Mouse (Mus musculus) adrenal gland, adult 8-10 months (tissue): ENCODE results near the gene Mtx1. TPM values are rescaled to one million over a fixed set of nuclear protein-coding genes. Genes with fewer than 3 reads are reported as not detected.
A peak's percentile ranks its signal among the peaks of the same experiment; 100 is the strongest.
"Not testable (repeated sequence)": the region's sequence is repeated elsewhere in the genome, so short reads cannot be mapped to it uniquely, and the experiment has no call there.

Source experiments
- DNase-seq: peaks from one replicate; pipeline ENCODE4 v3.0.0; 2022
- total RNA-seq, 4 experiments: library from RNA; stranded (reverse); gene quantifications; 2 replicates each; pipeline ENCODE4 v1.2.4; 2022

The Mtx1 gene
- total RNA-seq, 4 experiments from 2014 or later = 138 to 169 (median 152) TPM

GRCm38 (mm10) chr3:89182531-89183057 is 44.3 kb downstream of the Mtx1 start:
- DNase-seq = no peak

DNA sequence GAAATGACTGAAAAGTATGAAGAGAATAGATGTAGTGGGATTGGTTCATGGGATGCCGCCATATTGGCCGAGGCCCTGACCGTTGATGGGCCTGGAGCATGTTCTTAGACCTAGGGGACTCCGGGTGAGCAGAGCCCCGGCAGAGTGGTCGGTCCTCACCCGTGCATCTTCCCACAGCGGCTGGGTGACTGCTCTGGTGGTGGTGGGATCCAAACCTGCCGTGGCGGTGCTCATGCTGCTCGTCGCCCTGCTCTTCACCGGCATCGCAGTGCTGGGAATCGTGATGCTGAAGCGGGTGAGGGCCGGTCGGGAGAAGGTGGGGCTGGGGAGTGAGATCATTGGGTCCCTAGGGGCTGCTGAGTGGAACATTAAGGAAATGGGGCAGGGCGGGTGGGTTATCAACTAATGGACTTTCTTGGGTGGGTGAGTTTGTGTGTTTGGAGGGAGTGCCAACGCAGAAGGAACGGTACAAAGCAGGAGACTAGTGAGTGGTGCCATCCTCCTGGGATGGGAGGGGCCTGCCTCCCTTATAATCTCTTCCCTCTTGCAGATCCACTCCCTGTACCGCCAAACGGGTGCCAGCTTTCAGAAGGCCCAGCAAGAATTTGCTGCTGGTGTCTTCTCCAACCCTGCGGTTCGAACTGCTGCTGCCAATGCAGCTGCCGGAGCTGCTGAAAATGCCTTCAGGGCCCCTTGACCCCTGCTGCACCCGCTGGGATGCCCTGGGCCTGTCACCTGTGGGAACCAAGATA is 45.0 kb downstream of the Mtx1 start:
- no peak for DNase-seq

- no peak for DNase-seq
Observed at GRCm38 (mm10) chr3:89179056-89179455, 47.8 kb downstream of the Mtx1 start.

- no peak for DNase-seq
Observed at GRCm38 (mm10) chr3:89178107-89178385, 48.8 kb downstream of the Mtx1 start.

DNA sequence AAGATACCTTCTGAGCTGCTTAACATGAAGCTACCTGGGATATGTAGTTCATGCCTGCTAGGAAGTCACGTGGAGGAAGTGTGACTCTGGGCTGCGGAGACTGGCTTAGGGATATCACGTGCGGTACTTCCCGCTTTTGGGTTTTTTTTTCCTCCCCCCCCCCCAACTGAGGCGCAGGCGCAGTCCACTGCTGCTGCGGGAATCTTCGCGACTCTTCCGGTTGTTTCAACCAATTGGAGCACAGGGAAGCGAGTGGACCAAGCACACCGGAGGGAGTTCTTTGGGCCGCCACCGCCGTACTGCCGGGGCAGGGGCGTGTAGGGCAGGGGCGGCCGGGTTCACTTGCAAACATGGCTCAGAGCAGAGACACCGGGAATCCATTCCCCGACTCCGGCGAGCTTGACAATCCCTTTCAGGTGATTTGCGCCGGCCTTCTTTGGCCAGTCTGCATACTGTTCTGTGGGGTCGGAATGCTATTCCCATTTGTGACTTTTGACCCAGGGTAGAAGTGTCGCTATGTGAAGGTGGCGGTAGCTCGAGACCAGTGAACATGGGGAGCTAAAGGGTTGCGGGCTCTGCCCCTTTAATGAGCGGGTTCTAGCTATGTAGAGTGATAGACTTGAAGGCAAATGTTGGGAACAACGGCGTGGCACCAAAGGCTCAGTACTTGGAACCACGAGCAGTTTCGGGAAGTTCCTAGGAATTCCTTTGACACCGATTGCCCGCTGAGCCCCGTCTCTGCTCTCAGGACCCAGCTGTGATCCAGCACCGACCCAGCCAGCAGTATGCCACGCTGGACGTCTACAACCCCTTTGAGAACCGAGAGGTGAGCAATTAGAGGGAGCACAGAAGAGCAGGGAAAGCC is 49.4 kb downstream of the Mtx1 start, which contains the start of gene Scamp3:
Gene Scamp3 (plus strand): TSS at position 232 of the 865 bp plus-strand sequence.
- peak; percentile 87 for DNase-seq

DNA sequence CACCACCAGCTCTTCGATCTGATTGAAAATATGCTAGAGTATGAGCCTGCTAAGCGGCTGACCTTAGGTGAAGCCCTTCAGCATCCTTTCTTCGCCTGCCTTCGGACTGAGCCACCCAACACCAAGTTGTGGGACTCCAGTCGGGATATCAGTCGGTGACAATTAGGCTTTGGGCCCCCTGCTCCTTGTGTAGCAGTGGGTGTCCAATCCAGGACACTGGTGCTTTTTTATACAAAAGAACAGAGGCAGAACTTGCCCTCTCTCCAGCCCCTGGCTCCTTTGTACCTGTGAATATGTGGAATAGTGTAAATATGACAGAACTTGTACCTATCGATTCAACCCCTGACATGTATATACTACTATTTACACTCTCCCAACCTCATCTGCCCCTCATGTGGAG is 50.5 kb downstream of the Mtx1 start:
- no peak for DNase-seq

DNA sequence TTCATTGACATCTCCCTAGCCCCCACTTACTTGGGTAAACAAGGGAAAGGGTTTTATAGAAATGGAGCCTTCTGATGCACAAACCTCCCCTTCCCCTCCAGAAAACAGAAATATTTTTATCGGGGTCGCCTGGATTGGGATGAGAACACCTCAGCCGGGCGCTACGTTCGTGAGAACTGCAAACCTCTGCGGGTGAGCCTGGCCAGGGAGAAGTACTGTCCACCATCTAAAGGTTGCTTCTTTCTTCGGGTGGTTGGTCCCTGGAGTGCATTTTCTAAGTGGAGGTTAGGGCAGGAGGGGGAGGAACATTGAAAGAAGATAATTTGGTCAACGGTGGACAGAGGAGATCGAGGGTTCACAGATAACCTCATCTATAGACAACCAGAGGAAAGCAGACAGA is 51.3 kb downstream of the Mtx1 start:
- DNase-seq = no peak

DNA sequence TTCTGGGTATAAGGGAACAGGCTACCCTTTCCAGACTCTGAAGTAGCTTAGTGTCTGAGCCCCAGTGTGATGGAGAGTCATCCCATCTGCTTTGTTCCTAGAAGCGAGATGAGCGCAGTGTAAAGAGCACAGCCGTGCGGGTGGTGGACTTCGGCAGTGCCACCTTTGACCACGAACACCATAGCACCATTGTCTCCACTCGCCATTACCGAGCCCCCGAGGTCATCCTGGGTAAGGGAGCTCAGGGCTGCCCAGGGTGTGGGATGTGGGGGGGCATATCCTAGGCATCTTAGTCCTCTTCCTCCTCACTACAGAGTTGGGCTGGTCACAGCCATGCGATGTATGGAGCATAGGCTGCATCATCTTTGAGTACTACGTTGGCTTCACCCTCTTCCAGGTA is 52.0 kb downstream of the Mtx1 start:
- no peak for DNase-seq

GRCm38 (mm10) chr3:89166945-89167344 is 59.9 kb downstream of the Mtx1 start:
- no peak for DNase-seq

GRCm38 (mm10) chr3:89165268-89165870 is 61.5 kb downstream of the Mtx1 start:
- no peak for DNase-seq

DNA sequence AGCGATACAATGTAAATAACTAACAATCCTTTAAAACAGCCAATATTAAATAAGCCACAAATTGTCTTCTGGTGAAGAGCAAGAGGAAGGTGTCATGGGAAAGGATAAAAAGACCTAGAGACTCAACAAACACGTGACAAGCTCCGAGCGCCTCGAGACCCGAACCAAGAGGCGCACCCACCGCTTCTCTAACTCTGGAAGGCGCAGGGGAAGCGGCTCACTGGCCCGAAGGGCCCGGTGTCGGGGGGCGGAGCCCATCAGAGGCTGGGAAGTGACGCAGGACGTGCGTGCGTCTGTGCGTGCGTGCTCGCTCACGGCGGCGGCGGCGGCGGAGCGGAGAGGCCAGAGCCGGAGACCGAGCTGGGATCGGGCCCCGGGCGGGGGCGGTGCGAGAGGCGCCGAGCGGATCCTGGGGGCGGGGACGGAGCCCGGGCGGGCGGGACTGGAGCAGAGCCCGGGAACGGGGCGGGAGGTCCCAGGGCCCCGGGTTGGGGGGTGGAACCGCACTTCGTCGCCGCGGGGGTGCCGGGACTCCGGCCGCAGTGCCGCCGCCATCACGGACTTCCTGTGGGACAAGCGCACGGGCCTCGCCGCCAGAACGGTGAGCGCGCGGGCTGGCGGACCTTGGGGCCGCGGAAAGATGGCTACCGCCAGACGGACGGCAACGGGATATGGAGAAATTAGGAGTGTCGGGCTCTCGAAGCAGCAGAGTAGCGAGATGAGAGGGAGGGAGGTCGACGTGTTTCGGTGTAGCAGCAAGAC is 62.2 kb downstream of the Mtx1 start, which contains the start of gene Clk2:
Gene Clk2 (plus strand): TSS at position 290 of the 762 bp plus-strand sequence.
- DNase-seq = peak; percentile 93

- DNase-seq = no peak
Observed at GRCm38 (mm10) chr3:89163643-89164245, 63.1 kb downstream of the Mtx1 start.

GRCm38 (mm10) chr3:89163123-89163522 is 63.8 kb downstream of the Mtx1 start:
- no peak for DNase-seq

GRCm38 (mm10) chr3:89161786-89162185 is 65.1 kb downstream of the Mtx1 start:
- no peak for DNase-seq

GRCm38 (mm10) chr3:89161207-89161606 is 65.7 kb downstream of the Mtx1 start:
- DNase-seq = not testable (repeated sequence)

GRCm38 (mm10) chr3:89159616-89160344 is 67.1 kb downstream of the Mtx1 start, which contains the start of gene Hcn3:
Gene Hcn3, minus strand, starts transcription at chr3:89160196.
- no peak for DNase-seq

- DNase-seq = no peak
Observed at GRCm38 (mm10) chr3:89159211-89159610, 67.7 kb downstream of the Mtx1 start.
